Mouse (Mus musculus): ENCODE results near the gene Olfr992. TPM values are rescaled to one million over a fixed set of nuclear protein-coding genes. Genes with fewer than 3 reads are reported as not detected.
"Not testable (repeated sequence)": the region's sequence is repeated elsewhere in the genome, so short reads cannot be mapped to it uniquely, and the experiment has no call there.

Gene Olfr992
- total RNA-seq (2022), result not detected

GRCm38 (mm10) chr2:85409369-85409768, at the start of gene Olfr992:
Gene Olfr992, minus strand, starts transcription at chr2:85409469.
- no peak for DNase-seq

- DNase-seq, result no peak
Measured at GRCm38 (mm10) chr2:85443539-85443938, 34.3 kb upstream of the Olfr992 start, which contains the start of gene Olfr995. Gene Olfr995, minus strand, starts transcription at chr2:85443639.

- DNase-seq, result no peak
Measured at GRCm38 (mm10) chr2:85442546-85442945, 33.3 kb upstream of the Olfr992 start.

- no peak for DNase-seq
Measured at GRCm38 (mm10) chr2:85436351-85436750, 27.1 kb upstream of the Olfr992 start, which contains the start of gene Olfr994. Gene Olfr994, minus strand, starts transcription at chr2:85436451.

GRCm38 (mm10) chr2:85425893-85426292, 16.6 kb upstream of the Olfr992 start:
- no peak for DNase-seq

GRCm38 (mm10) chr2:85414777-85415176, 5.5 kb upstream of the Olfr992 start, which contains the start of gene Olfr993:
Gene Olfr993, minus strand, starts transcription at chr2:85414877.
- no peak for DNase-seq

GRCm38 (mm10) chr2:85363127-85363526, 46.1 kb downstream of the Olfr992 start, which contains the start of gene Olfr988:
Gene Olfr988, minus strand, starts transcription at chr2:85363227.
- DNase-seq, result not testable (repeated sequence)

Other genes starting within 250 kb of the Olfr992 start
- gene Lrrc55, start 212.3 kb downstream of the Olfr992 start, total RNA-seq (2022), result 10 to 100 TPM; 14.3 to 30.9 (median 24.9) TPM
- not detected for gene Olfr987, start 70.2 kb downstream of the Olfr992 start, total RNA-seq (2022)
- not detected for gene Olfr988, start 46.2 kb downstream of the Olfr992 start, total RNA-seq (2022)
- not detected for gene Olfr993, start 5.4 kb upstream of the Olfr992 start, total RNA-seq (2022)
- gene Olfr994, start 27.0 kb upstream of the Olfr992 start, total RNA-seq (2022), result not detected
- gene Olfr995, start 34.2 kb upstream of the Olfr992 start, total RNA-seq (2022), result not detected
- gene 4833423E24Rik, start 109.6 kb upstream of the Olfr992 start, total RNA-seq (2022), result under 1 TPM; 0.26 to 0.66 (median 0.48) TPM
- gene Olfr996, start 169.7 kb upstream of the Olfr992 start, total RNA-seq (2022), result not detected
- not detected for gene Olfr998, start 179.5 kb upstream of the Olfr992 start, total RNA-seq (2022)
- gene Olfr1000, start 202.4 kb upstream of the Olfr992 start, total RNA-seq (2022), result not detected
- not detected for gene Olfr1002, start 241.2 kb upstream of the Olfr992 start, total RNA-seq (2022)

All from adrenal gland, adult 8-10 months (tissue).